Mouse (Mus musculus) cerebellum, adult 2 months (tissue): ENCODE data around the gene Sec22b.

Experiments used
- CTCF ChIP-seq: fragments of 200-500 bp; IDR thresholded peaks from 2 replicates; pipeline ENCODE4 v1.5.1; 2011; ENCODE audit warnings: low read depth, mild to moderate bottlenecking, control low read depth, low read length, moderate library complexity, borderline replicate concordance; ENCODE audit not compliant: insufficient read depth
- POLR2A ChIP-seq: fragments of 200-500 bp; IDR thresholded peaks from 2 replicates; pipeline ENCODE4 v1.6.1; 2011; ENCODE audit warnings: low read length, control low read depth, borderline replicate concordance; ENCODE audit not compliant: insufficient read depth

DNA sequence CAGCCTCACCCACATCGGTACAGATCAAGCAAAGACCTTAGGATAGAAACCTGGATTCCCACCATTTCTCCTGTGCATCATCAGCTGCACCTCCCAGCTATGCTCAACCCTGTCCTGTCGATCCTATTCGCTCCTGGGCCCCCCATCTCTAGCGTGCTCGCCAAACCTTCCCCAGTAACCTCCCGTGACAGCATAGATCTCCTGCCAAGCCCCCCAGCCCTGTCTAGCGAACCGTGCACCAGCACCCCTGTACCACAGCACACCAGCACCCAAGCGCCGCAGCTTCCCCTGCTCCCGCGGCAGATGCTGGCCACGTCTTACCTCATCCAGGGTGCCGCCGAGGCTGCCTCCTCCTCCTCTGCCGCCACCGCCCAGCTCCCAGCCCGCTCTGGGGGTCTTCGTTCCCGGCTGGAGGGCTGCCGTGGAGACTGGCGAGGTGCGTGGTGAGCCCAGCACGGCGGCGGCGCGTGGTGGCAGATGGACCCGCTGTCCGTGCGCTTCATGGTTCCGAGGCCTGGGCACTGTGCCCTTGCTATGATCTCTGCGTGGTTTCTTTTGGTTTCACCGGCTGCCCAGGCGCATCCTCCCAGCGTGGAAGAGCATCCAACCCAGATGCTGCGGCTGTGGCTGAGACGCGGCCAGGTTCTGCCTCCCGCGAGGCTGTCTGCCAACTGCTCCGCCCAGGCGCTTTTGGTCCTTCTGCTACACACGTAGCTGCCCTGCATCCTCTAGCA, 12.7 kb upstream of the Sec22b start, which contains the start of gene Pde4dip:
- TF ChIP-seq CTCF (no peak), POLR2A (peak; percentile 65; the same call in 1 of the 2 replicates)
